In genomic region chr19:5051031-5051430, GRCm38 (mm10) we compare ENCODE assay signal across 8 mouse cellular contexts. TPM values are rescaled to one million over a fixed set of nuclear protein-coding genes. Genes with fewer than 3 reads are reported as not detected.
DNase-seq lines count a peak whose midpoint lies in the region; ATAC-seq and TF ChIP-seq lines count a peak whose summit lies in the region.

No protein-coding gene starts in this region.

- ATAC-seq in hindbrain, embryonic 12.5 days (ENCODE audit: low FRiP score) = no peak
- ATAC-seq in midbrain, embryonic 13.5 days = no peak
- no peak for ATAC-seq in activated CD4-positive, CD25-positive, alpha-beta regulatory T cell, adult 4 months

- TF ChIP-seq CTCF in kidney, adult 2 months (conservative IDR thresholded peaks at IDR 0.05; ENCODE audit: insufficient read depth, insufficient read length, low read depth, low read length) = no peak
- TF ChIP-seq CTCF in bone marrow macrophage, adult 2 months (IDR thresholded peaks at IDR 0.05; ENCODE audit: low read depth, low read length) = no peak

- H3K36me3 ChIP-seq in kidney, adult 2 months (ENCODE audit: control insufficient read depth, insufficient read depth, low read length) = no peaks in the 10 kb centered on the region
- H3K36me3 ChIP-seq in hindbrain, embryonic 12.5 days = peaks cover 37% of the 10 kb centered on the region
- peaks cover 39% of the 10 kb centered on the region for H3K36me3 ChIP-seq in midbrain, embryonic 13.5 days

- DNase-seq in kidney, adult 2 months = no peak
- no peak for DNase-seq in kidney, adult 11 months
- DNase-seq in layer of hippocampus, postnatal 10 days (ENCODE audit: low spot score in 2 of 2) = no peak
- DNase-seq in thymus, postnatal 4 days = no peak

- H3K4me1 ChIP-seq in kidney, adult 2 months (ENCODE audit: control insufficient read depth, insufficient read depth, low read length) = no peaks in the 10 kb centered on the region; the same call in 1 of the 2 replicates
- H3K4me1 ChIP-seq in bone marrow macrophage, adult 2 months (ENCODE audit: control insufficient read depth, insufficient read depth, low read length) = peaks cover 21% of the 10 kb centered on the region
- H3K4me1 ChIP-seq in hindbrain, embryonic 12.5 days = peaks cover 25% of the 10 kb centered on the region
- peaks cover 25% of the 10 kb centered on the region for H3K4me1 ChIP-seq in midbrain, embryonic 13.5 days (replicated peaks)

- H3K9me3 ChIP-seq in hindbrain, embryonic 12.5 days (replicated peaks) = no peaks in the 10 kb centered on the region
- H3K9me3 ChIP-seq in midbrain, embryonic 13.5 days = no peaks in the 10 kb centered on the region

- 19% methylated on average over 17 of the region's 17 CpGs for WGBS in kidney, adult 2 months
- WGBS in hindbrain, embryonic 12.5 days = 8% methylated on average over 17 of the region's 17 CpGs
- WGBS in midbrain, embryonic 13.5 days = 7% methylated on average over 17 of the region's 17 CpGs

- H3K9ac ChIP-seq in hindbrain, embryonic 12.5 days = no peak overlapping the region
- H3K9ac ChIP-seq in midbrain, embryonic 13.5 days (replicated peaks) = peak overlapping the region; percentile 33; the same call in 1 of the 2 replicates

- H3K27me3 ChIP-seq in kidney, adult 2 months (replicated peaks; ENCODE audit: control insufficient read depth, insufficient read depth, low read length) = no peaks in the 10 kb centered on the region
- H3K27me3 ChIP-seq in hindbrain, embryonic 12.5 days = peaks cover 64% of the 10 kb centered on the region
- peaks cover 61% of the 10 kb centered on the region for H3K27me3 ChIP-seq in midbrain, embryonic 13.5 days

- no peak for TF ChIP-seq POLR2A in kidney, adult 2 months (IDR thresholded peaks at IDR 0.05; ENCODE audit: low read depth, low read length)
- TF ChIP-seq POLR2A in bone marrow macrophage, adult 2 months (IDR thresholded peaks at IDR 0.05; ENCODE audit: borderline replicate concordance, low read depth, low read length) = no peak

- H3K4me3 ChIP-seq in kidney, adult 2 months (ENCODE audit: insufficient read depth, low read depth, low read length) = peak overlapping the region; percentile 43
- H3K4me3 ChIP-seq in bone marrow macrophage, adult 2 months (ENCODE audit: insufficient read depth, low read length) = peak overlapping the region; percentile 44
- H3K4me3 ChIP-seq in hindbrain, embryonic 12.5 days = no peak overlapping the region
- H3K4me3 ChIP-seq in midbrain, embryonic 13.5 days (replicated peaks) = no peak overlapping the region

- peak overlapping the region; percentile 11; the same call in 1 of the 2 replicates for H3K4me2 ChIP-seq in hindbrain, embryonic 12.5 days (replicated peaks)
- no peak overlapping the region; the same call in 1 of the 2 replicates for H3K4me2 ChIP-seq in midbrain, embryonic 13.5 days (replicated peaks)

- no peak overlapping the region for H3K27ac ChIP-seq in kidney, adult 2 months (ENCODE audit: insufficient read depth, low read depth, low read length)
- no peak overlapping the region for H3K27ac ChIP-seq in bone marrow macrophage, adult 2 months (ENCODE audit: insufficient read depth, low read depth, low read length)
- no peak overlapping the region for H3K27ac ChIP-seq in hindbrain, embryonic 12.5 days
- no peak overlapping the region for H3K27ac ChIP-seq in midbrain, embryonic 13.5 days

RNA-seq across cellular contexts. Expression of gene Rin1, which starts 0.8 kb away (rescaled TPM):
- 2.8 and 4.7 TPM in 2 replicates for polyA plus RNA-seq in kidney, adult 2 months (2012; rRNA removed)
- polyA plus RNA-seq in bone marrow macrophage, adult 2 months (2012; ENCODE audit: insufficient read depth, insufficient read length, missing spikeins) = 1.0 and 1.7 TPM in 2 replicates
- polyA plus RNA-seq in hindbrain, embryonic 12.5 days (2016; fragmentation: Nextera tagmentation; extraction: Ambion mirVana) = 1.4 and 1.6 TPM in 2 replicates
- 1.3 and 2.1 TPM in 2 replicates for polyA plus RNA-seq in midbrain, embryonic 13.5 days (2015; fragmentation: Nextera tagmentation; extraction: Ambion mirVana)
- total RNA-seq in layer of hippocampus, postnatal 10 days (2021) = 10 to 100 TPM; 26.4 to 26.6 TPM
- polyA plus RNA-seq in activated CD4-positive, CD25-positive, alpha-beta regulatory T cell, adult 4 months (2017; shearing (Covaris generic)) = under 1 TPM in 1 of 2 experiments, not detected in 1; 0.13 TPM

RNA-seq across cellular contexts. Expression of gene Brms1, which starts 9.9 kb away (rescaled TPM):
- polyA plus RNA-seq in kidney, adult 2 months (2012; rRNA removed) = 36.5 and 38.7 TPM in 2 replicates
- polyA plus RNA-seq in bone marrow macrophage, adult 2 months (2012; ENCODE audit: insufficient read depth, insufficient read length, missing spikeins) = 58.2 and 63.1 TPM in 2 replicates
- polyA plus RNA-seq in hindbrain, embryonic 12.5 days (2016; fragmentation: Nextera tagmentation; extraction: Ambion mirVana) = 56.9 and 61.2 TPM in 2 replicates
- 52.6 and 58.9 TPM in 2 replicates for polyA plus RNA-seq in midbrain, embryonic 13.5 days (2015; fragmentation: Nextera tagmentation; extraction: Ambion mirVana)
- 10 to 100 TPM in 1 of 2 experiments, 1 to 10 TPM in 1; 8.7 to 11.9 TPM for total RNA-seq in layer of hippocampus, postnatal 10 days (2021)
- 100 to 1,000 TPM in 1 of 2 experiments, 10 to 100 TPM in 1; 91.4 to 102 TPM for polyA plus RNA-seq in activated CD4-positive, CD25-positive, alpha-beta regulatory T cell, adult 4 months (2017; shearing (Covaris generic))

RNA-seq across cellular contexts. Expression of gene AC124502.3, which starts 12.3 kb away (rescaled TPM):
- polyA plus RNA-seq in kidney, adult 2 months (2012; rRNA removed) = 0.46 and 0.66 TPM in 2 replicates
- polyA plus RNA-seq in bone marrow macrophage, adult 2 months (2012; ENCODE audit: insufficient read depth, insufficient read length, missing spikeins) = 1.6 and 2.2 TPM in 2 replicates
- 2.5 and 4.0 TPM in 2 replicates for polyA plus RNA-seq in hindbrain, embryonic 12.5 days (2016; fragmentation: Nextera tagmentation; extraction: Ambion mirVana)
- 3.9 and 4.3 TPM in 2 replicates for polyA plus RNA-seq in midbrain, embryonic 13.5 days (2015; fragmentation: Nextera tagmentation; extraction: Ambion mirVana)
- total RNA-seq in layer of hippocampus, postnatal 10 days (2021) = 1 to 10 TPM; 3.4 to 6.9 TPM
- under 1 TPM; 0.40 to 0.68 TPM for polyA plus RNA-seq in activated CD4-positive, CD25-positive, alpha-beta regulatory T cell, adult 4 months (2017; shearing (Covaris generic))

RNA-seq across cellular contexts. Expression of gene B4gat1, which starts 12.4 kb away (rescaled TPM):
- polyA plus RNA-seq in kidney, adult 2 months (2012; rRNA removed) = 45.0 and 50.6 TPM in 2 replicates
- polyA plus RNA-seq in bone marrow macrophage, adult 2 months (2012; ENCODE audit: insufficient read depth, insufficient read length, missing spikeins) = 23.3 and 30.4 TPM in 2 replicates
- 43.8 and 48.7 TPM in 2 replicates for polyA plus RNA-seq in hindbrain, embryonic 12.5 days (2016; fragmentation: Nextera tagmentation; extraction: Ambion mirVana)
- 52.9 and 54.3 TPM in 2 replicates for polyA plus RNA-seq in midbrain, embryonic 13.5 days (2015; fragmentation: Nextera tagmentation; extraction: Ambion mirVana)
- 100 to 1,000 TPM; 125 to 126 TPM for total RNA-seq in layer of hippocampus, postnatal 10 days (2021)
- polyA plus RNA-seq in activated CD4-positive, CD25-positive, alpha-beta regulatory T cell, adult 4 months (2017; shearing (Covaris generic)) = 10 to 100 TPM; 10.5 to 13.4 TPM

RNA-seq across cellular contexts. Expression of gene Cd248, which starts 16.8 kb away (rescaled TPM):
- 10.7 and 10.8 TPM in 2 replicates for polyA plus RNA-seq in kidney, adult 2 months (2012; rRNA removed)
- 0.31 and 0.35 TPM in 2 replicates for polyA plus RNA-seq in bone marrow macrophage, adult 2 months (2012; ENCODE audit: insufficient read depth, insufficient read length, missing spikeins)
- polyA plus RNA-seq in hindbrain, embryonic 12.5 days (2016; fragmentation: Nextera tagmentation; extraction: Ambion mirVana) = 32.0 and 41.9 TPM in 2 replicates
- polyA plus RNA-seq in midbrain, embryonic 13.5 days (2015; fragmentation: Nextera tagmentation; extraction: Ambion mirVana) = 11.0 and 15.2 TPM in 2 replicates
- total RNA-seq in layer of hippocampus, postnatal 10 days (2021) = 10 to 100 TPM in 1 of 2 experiments, 1 to 10 TPM in 1; 9.9 to 10.2 TPM
- polyA plus RNA-seq in activated CD4-positive, CD25-positive, alpha-beta regulatory T cell, adult 4 months (2017; shearing (Covaris generic)) = not detected

Comparison
In these comparisons a context has a peak if more than half of its experiments do, and no peak if none do; other contexts are left out.
1. H3K4me3 ChIP-seq: peak in kidney, adult 2 months (single experiment) and bone marrow macrophage, adult 2 months (single experiment); none in hindbrain, embryonic 12.5 days (single experiment) and midbrain, embryonic 13.5 days (single experiment).